Mouse (Mus musculus) hindbrain, embryonic 11.5 days (tissue): ENCODE data around the gene 4933412E24Rik. TPM values are rescaled to one million over a fixed set of nuclear protein-coding genes. Genes with fewer than 3 reads are reported as not detected.

ENCODE experiments used
- ATAC-seq: fragments of 200-750 bp; cut with Nextera tagmentation; 2 replicates; pipeline ENCODE4 v1.8.0; 2017; ENCODE audit warnings: mild to moderate bottlenecking, moderate TSS enrichment, moderate library complexity; ENCODE audit not compliant: low FRiP score
- DNase-seq: peaks from one replicate; pipeline ENCODE4 v3.0.0-alpha.2; 2015; ENCODE audit warnings: low spot score
- H3K27ac ChIP-seq: fragments of 300-500 bp; sonication (generic); 2 replicates; pipeline ENCODE4 v1.5.1; 2014; ENCODE audit warnings: mild to moderate bottlenecking, low read depth, low read length
- H3K27me3 ChIP-seq: fragments of 300-500 bp; sonication (generic); 2 replicates; pipeline ENCODE4 v1.6.1; 2014; ENCODE audit warnings: mild to moderate bottlenecking, low read length, moderate library complexity, mixed read lengths; ENCODE audit not compliant: control insufficient read depth, insufficient read depth
- H3K36me3 ChIP-seq: fragments of 300-500 bp; sonication (generic); 2 replicates; pipeline ENCODE4 v1.6.1; 2014; ENCODE audit warnings: mild to moderate bottlenecking, low read length, moderate library complexity, mixed read lengths; ENCODE audit not compliant: control insufficient read depth, insufficient read depth
- H3K4me1 ChIP-seq: fragments of 300-500 bp; sonication (generic); replicated peaks from 2 replicates; pipeline ENCODE4 v1.6.1; 2014; ENCODE audit warnings: low read length, mixed read lengths; ENCODE audit not compliant: control insufficient read depth, insufficient read depth
- H3K4me2 ChIP-seq: fragments of 300-500 bp; sonication (generic); replicated peaks from 2 replicates; pipeline ENCODE4 v1.6.1; 2014; ENCODE audit warnings: mild to moderate bottlenecking, low read depth, low read length
- H3K4me3 ChIP-seq: fragments of 300-500 bp; sonication (generic); 2 replicates; pipeline ENCODE4 v1.5.1; 2014; ENCODE audit warnings: low read depth, low read length
- H3K9ac ChIP-seq: fragments of 300-500 bp; sonication (generic); 2 replicates; pipeline ENCODE4 v1.6.1; 2014; ENCODE audit warnings: low read depth, low read length
- H3K9me3 ChIP-seq: fragments of 300-500 bp; sonication (generic); 2 replicates; pipeline ENCODE4 v1.6.1; 2016; ENCODE audit warnings: low read length; ENCODE audit not compliant: control insufficient read depth
- WGBS: fragments of 180-500 bp; shearing (Covaris S2); extraction: QIAGEN DNeasy Blood & Tissue Kit; methylation state at CpG from one replicate; pipeline ENCODE4 v1.1.7; 2014; 5-methylcytosine and 5-hydroxymethylcytosine counted together
- polyA plus RNA-seq: library from polyadenylated mRNA; unstranded; fragments of >200 nt; fragmentation: Nextera tagmentation; extraction: Ambion mirVana; gene quantifications from 2 replicates; pipeline ENCODE4 v1.2.1, GENCODE M21; 2014

Gene 4933412E24Rik
- polyA plus RNA-seq = not detected in 2 replicates

DNA sequence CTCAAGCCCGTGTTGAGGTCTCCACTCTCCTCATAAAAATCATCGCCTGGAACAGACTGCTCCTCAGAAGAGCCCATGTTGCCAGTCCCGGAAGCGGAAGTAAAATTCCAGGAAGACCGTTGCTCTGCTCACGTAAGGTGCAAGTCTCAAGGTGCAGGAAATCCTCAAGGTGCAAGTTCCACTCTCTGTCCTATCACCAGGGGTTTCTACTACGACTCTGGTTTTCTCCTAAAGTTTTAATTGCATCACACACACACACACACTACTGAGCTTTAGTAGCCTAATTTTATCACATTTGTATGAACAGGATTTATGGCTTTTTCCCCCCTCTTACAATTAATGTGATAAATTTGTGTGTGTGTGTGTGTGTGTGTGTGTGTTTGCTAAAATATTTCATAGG is at the start of gene 4933412E24Rik:
Gene 4933412E24Rik (minus strand): TSS at position 101 of the 400 bp plus-strand sequence.
- Histone ChIP-seq H3K4me3 (no peak within 1 kb of the TSS), H3K36me3 (no peaks in the 10 kb centered on the region), H3K4me1 (no peaks in the 10 kb centered on the region), H3K4me2 (no peak within 1 kb of the TSS), H3K9me3 (no peaks in the 10 kb centered on the region), H3K9ac (no peak within 1 kb of the TSS), H3K27ac (no peak within 1 kb of the TSS), H3K27me3 (no peaks in the 10 kb centered on the region)
- DNase-seq (no peak), ATAC-seq (no peak)
- WGBS = 86% methylated on average over 7 of the region's 7 CpGs

DNA sequence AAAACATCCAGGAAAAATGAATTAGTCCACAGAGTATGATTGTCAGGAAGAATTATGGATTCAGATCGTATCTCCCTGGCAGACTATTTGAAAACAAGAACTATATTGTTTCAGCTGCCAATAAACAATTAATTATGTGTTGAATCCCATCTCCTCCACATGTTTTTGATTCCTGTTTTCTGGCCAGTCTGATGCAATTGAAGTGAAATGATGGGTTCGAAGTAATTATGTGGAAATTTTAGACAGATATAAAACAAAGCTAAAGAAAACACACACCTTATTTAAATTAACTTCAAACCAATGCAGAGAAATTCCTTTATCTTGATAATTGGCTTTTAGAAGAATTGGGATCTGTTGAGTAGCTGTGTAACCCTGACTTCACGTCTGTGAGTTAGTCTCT is 14.3 kb upstream of the 4933412E24Rik start:
- H3K36me3 ChIP-seq = no peaks in the 10 kb centered on the region
- H3K27ac ChIP-seq = no peak overlapping the region
- 80% methylated on average over 3 of the region's 3 CpGs for WGBS
- H3K4me3 ChIP-seq = no peak overlapping the region
- no peak for ATAC-seq
- no peaks in the 10 kb centered on the region for H3K9me3 ChIP-seq
- no peaks in the 10 kb centered on the region for H3K27me3 ChIP-seq
- no peak overlapping the region for H3K4me2 ChIP-seq
- no peak for DNase-seq
- no peak overlapping the region for H3K9ac ChIP-seq
- no peaks in the 10 kb centered on the region for H3K4me1 ChIP-seq

DNA sequence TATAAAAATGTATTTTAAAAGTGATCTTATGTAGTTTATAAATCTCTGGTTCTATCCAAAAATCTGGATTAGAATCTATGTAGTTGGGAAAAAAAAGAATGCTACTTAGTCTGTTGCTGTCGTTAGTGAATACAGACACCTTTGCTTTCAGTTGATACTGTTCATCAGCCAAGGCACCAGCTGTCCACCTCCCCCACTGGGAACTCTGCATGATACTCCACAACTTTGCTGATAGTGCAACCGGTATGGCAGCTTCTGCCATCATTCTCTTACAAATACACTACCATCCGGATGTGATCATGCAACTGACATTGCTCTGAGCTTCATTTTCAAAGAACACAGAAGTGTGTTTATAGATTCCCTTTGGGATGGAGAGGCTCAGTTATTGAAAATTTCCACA is 4.8 kb upstream of the 4933412E24Rik start:
- H3K9ac ChIP-seq = no peak overlapping the region
- no peak for ATAC-seq

GRCm38 (mm10) chr15:60010199-60010598 is 6.2 kb downstream of the 4933412E24Rik start:
- Histone ChIP-seq H3K4me2 (no peak overlapping the region), H3K27ac (no peak overlapping the region), H3K9ac (no peak overlapping the region), H3K36me3 (no peaks in the 10 kb centered on the region), H3K9me3 (no peaks in the 10 kb centered on the region), H3K27me3 (no peaks in the 10 kb centered on the region), H3K4me1 (no peaks in the 10 kb centered on the region), H3K4me3 (no peak overlapping the region)
- no peak for ATAC-seq
- DNase-seq = no peak
- 93% methylated on average over 4 of the region's 4 CpGs for WGBS

More for the DNA sequence above, 4.8 kb upstream of the 4933412E24Rik start:
- H3K4me3 ChIP-seq = no peak overlapping the region
- no peak overlapping the region for H3K27ac ChIP-seq
- H3K27me3 ChIP-seq = no peaks in the 10 kb centered on the region
- H3K36me3 ChIP-seq = no peaks in the 10 kb centered on the region
- H3K4me1 ChIP-seq = no peaks in the 10 kb centered on the region
- H3K9me3 ChIP-seq = no peaks in the 10 kb centered on the region
- DNase-seq = no peak
- H3K4me2 ChIP-seq = no peak overlapping the region
- 49% methylated on average over 3 of the region's 3 CpGs for WGBS

DNA sequence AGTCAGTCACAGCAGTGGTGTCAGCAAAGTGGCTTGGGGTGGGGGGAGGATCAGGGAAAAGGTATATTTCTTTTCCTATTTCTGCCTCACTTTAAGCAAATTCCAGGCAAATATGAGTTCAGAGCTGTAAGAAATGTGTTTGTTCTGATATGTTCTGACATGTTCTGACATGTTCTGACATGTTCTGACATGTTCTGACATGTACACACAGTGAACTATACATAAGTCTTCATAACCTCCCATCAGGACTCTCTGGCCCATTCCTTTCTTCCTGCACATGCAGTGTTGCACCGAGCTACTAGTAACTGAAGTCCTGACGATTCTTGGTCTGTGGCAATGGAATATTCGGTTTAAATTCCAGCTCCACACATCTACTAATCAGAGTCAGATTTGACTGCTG is 6.8 kb downstream of the 4933412E24Rik start:
- Histone ChIP-seq H3K4me3 (no peak overlapping the region), H3K4me1 (no peaks in the 10 kb centered on the region), H3K9me3 (no peaks in the 10 kb centered on the region), H3K4me2 (no peak overlapping the region), H3K27ac (no peak overlapping the region), H3K27me3 (no peaks in the 10 kb centered on the region), H3K36me3 (no peaks in the 10 kb centered on the region), H3K9ac (no peak overlapping the region)
- DNase-seq (no peak), ATAC-seq (no peak)
- 85% methylated on average over 3 of the region's 3 CpGs for WGBS

GRCm38 (mm10) chr15:59983777-59984176 is 32.6 kb downstream of the 4933412E24Rik start:
- no peaks in the 10 kb centered on the region for H3K27me3 ChIP-seq
- WGBS = 44% methylated on average over 4 of the region's 4 CpGs
- DNase-seq (peak; percentile 11), ATAC-seq (no peak)
- no peak overlapping the region for H3K4me3 ChIP-seq
- no peak overlapping the region for H3K27ac ChIP-seq
- no peak overlapping the region for H3K9ac ChIP-seq
- H3K4me1 ChIP-seq = no peaks in the 10 kb centered on the region
- H3K36me3 ChIP-seq = no peaks in the 10 kb centered on the region
- no peaks in the 10 kb centered on the region for H3K9me3 ChIP-seq
- no peak overlapping the region for H3K4me2 ChIP-seq

GRCm38 (mm10) chr15:59975310-59975709 is 41.1 kb downstream of the 4933412E24Rik start:
- no peaks in the 10 kb centered on the region for H3K4me1 ChIP-seq
- no peaks in the 10 kb centered on the region for H3K27me3 ChIP-seq
- H3K27ac ChIP-seq = no peak overlapping the region
- H3K36me3 ChIP-seq = no peaks in the 10 kb centered on the region
- DNase-seq (no peak), ATAC-seq (no peak)
- H3K9me3 ChIP-seq = no peaks in the 10 kb centered on the region
- no peak overlapping the region for H3K4me3 ChIP-seq
- no peak overlapping the region for H3K4me2 ChIP-seq
- WGBS = 48% methylated on average over 3 of the region's 3 CpGs
- H3K9ac ChIP-seq = no peak overlapping the region

GRCm38 (mm10) chr15:59974584-59974983 is 41.8 kb downstream of the 4933412E24Rik start:
- no peaks in the 10 kb centered on the region for H3K9me3 ChIP-seq
- H3K27ac ChIP-seq = no peak overlapping the region
- DNase-seq = no peak
- H3K4me3 ChIP-seq = no peak overlapping the region
- ATAC-seq = no peak
- H3K27me3 ChIP-seq = no peaks in the 10 kb centered on the region
- no peak overlapping the region for H3K9ac ChIP-seq
- 76% methylated on average over 5 of the region's 5 CpGs for WGBS
- no peak overlapping the region for H3K4me2 ChIP-seq
- no peaks in the 10 kb centered on the region for H3K36me3 ChIP-seq
- no peaks in the 10 kb centered on the region for H3K4me1 ChIP-seq

GRCm38 (mm10) chr15:59973651-59974519 is 42.5 kb downstream of the 4933412E24Rik start:
- H3K9me3 ChIP-seq = no peaks in the 10 kb centered on the region
- H3K4me2 ChIP-seq = no peak overlapping the region
- WGBS = 92% methylated on average over 7 of the region's 7 CpGs
- no peak overlapping the region for H3K9ac ChIP-seq
- no peak overlapping the region for H3K27ac ChIP-seq
- no peaks in the 10 kb centered on the region for H3K27me3 ChIP-seq
- no peaks in the 10 kb centered on the region for H3K4me1 ChIP-seq
- H3K36me3 ChIP-seq = no peaks in the 10 kb centered on the region
- no peak for ATAC-seq
- DNase-seq = no peak
- no peak overlapping the region for H3K4me3 ChIP-seq
